Mouse (Mus musculus) adrenal gland, adult 2 months (tissue): ENCODE results near the gene Deaf1. TPM values are rescaled to one million over a fixed set of nuclear protein-coding genes. Genes with fewer than 3 reads are reported as not detected.

ENCODE experiments used
- DNase-seq: peaks from one replicate; pipeline ENCODE4 v3.0.0; 2021
- polyA plus RNA-seq: library from polyadenylated mRNA; depleted of rRNA; stranded (reverse); fragments of >200 nt; gene quantifications from 2 replicates; pipeline ENCODE4 v1.2.3, GENCODE M21; 2012
- total RNA-seq, 2 experiments: library from RNA; stranded (reverse); gene quantifications; 2 replicates each; pipeline ENCODE4 v1.2.3; 2021

Deaf1 gene
- total and polyA plus RNA-seq, 3 experiments = 27.8 to 34.4 (median 30.5) TPM

- no peak for DNase-seq
Measured at GRCm38 (mm10) chr7:141297926-141298650, 29.4 kb downstream of the Deaf1 start.

GRCm38 (mm10) chr7:141294479-141294878, 33.0 kb downstream of the Deaf1 start:
- no peak for DNase-seq

- peak; percentile 74 for DNase-seq
Measured at GRCm38 (mm10) chr7:141293852-141294471, 33.5 kb downstream of the Deaf1 start.

GRCm38 (mm10) chr7:141292583-141293388, 34.7 kb downstream of the Deaf1 start:
- no peak for DNase-seq

GRCm38 (mm10) chr7:141291921-141292582, 35.4 kb downstream of the Deaf1 start, which contains the start of gene Drd4:
Gene Drd4 (plus strand): TSS chr7:141292006.
- DNase-seq = no peak

- DNase-seq = no peak
Measured at GRCm38 (mm10) chr7:141288042-141288441, 39.4 kb downstream of the Deaf1 start.

GRCm38 (mm10) chr7:141282756-141283155, 44.7 kb downstream of the Deaf1 start:
- DNase-seq = no peak

- DNase-seq = no peak
Measured at GRCm38 (mm10) chr7:141281442-141281841, 46.0 kb downstream of the Deaf1 start.

- no peak for DNase-seq
Measured at GRCm38 (mm10) chr7:141278766-141279590, 48.5 kb downstream of the Deaf1 start, which contains the start of gene Sct. Gene Sct (minus strand): TSS chr7:141279133.

GRCm38 (mm10) chr7:141277701-141278678, 49.5 kb downstream of the Deaf1 start:
- DNase-seq = no peak

GRCm38 (mm10) chr7:141276546-141276945, 50.9 kb downstream of the Deaf1 start, which contains the start of gene Cdhr5:
Gene Cdhr5 (minus strand): TSS chr7:141276786.
- DNase-seq = peak; percentile 51

GRCm38 (mm10) chr7:141275356-141275755, 52.1 kb downstream of the Deaf1 start:
- DNase-seq = no peak

GRCm38 (mm10) chr7:141270631-141271030, 56.9 kb downstream of the Deaf1 start:
- no peak for DNase-seq

GRCm38 (mm10) chr7:141269273-141269545, 58.3 kb downstream of the Deaf1 start:
- no peak for DNase-seq

GRCm38 (mm10) chr7:141268466-141269272, 58.8 kb downstream of the Deaf1 start:
- DNase-seq = no peak

GRCm38 (mm10) chr7:141265739-141266561, 61.5 kb downstream of the Deaf1 start, which contains the start of gene Irf7:
Gene Irf7 (minus strand): TSS chr7:141266481.
- DNase-seq = peak; percentile 82

GRCm38 (mm10) chr7:141265411-141265738, 62.1 kb downstream of the Deaf1 start:
- DNase-seq = no peak

- DNase-seq = peak; percentile 64
Measured at GRCm38 (mm10) chr7:141264761-141265410, 62.6 kb downstream of the Deaf1 start.
